Mouse (Mus musculus) thymus, adult 2 months (tissue): ENCODE data around the gene Cand2.

Source experiments
- CTCF ChIP-seq: fragments of 200-500 bp; IDR thresholded peaks from 2 replicates; pipeline ENCODE4 v1.5.1; 2012; ENCODE audit warnings: mild to moderate bottlenecking, control low read depth, low read length, moderate library complexity, borderline replicate concordance; ENCODE audit not compliant: control insufficient read depth, poor library complexity, insufficient read depth; ENCODE audit errors: extremely low read depth
- POLR2A ChIP-seq: fragments of 200-500 bp; IDR thresholded peaks from 2 replicates; pipeline ENCODE4 v1.6.1; 2012; ENCODE audit warnings: mild to moderate bottlenecking, low read length, control low read depth, moderate library complexity; ENCODE audit not compliant: control insufficient read depth, poor library complexity, insufficient read depth; ENCODE audit errors: extremely low read depth

GRCm38 (mm10) chr6:115832152-115832850, 58.0 kb downstream of the Cand2 start:
- TF ChIP-seq POLR2A, result no peak
- no peak for TF ChIP-seq CTCF
